Mouse (Mus musculus): ENCODE measurements around the gene Gcc2. TPM values are rescaled to one million over a fixed set of nuclear protein-coding genes. Genes with fewer than 3 reads are reported as not detected.
"Not testable (repeated sequence)": the region's sequence is repeated elsewhere in the genome, so short reads cannot be mapped to it uniquely, and the experiment has no call there.

The Gcc2 gene
- polyA plus RNA-seq, 1 experiment: 4.0 TPM

GRCm38 (mm10) chr10:58215353-58215752 is 39.9 kb upstream of the Gcc2 start:
- Histone ChIP-seq H3ac (ENCODE audit: control insufficient read depth, insufficient read length) (no peak overlapping the region), H3K4me3 (no peak overlapping the region), H3K79me2 (ENCODE audit: control insufficient read depth, insufficient read depth) (no peaks in the 10 kb centered on the region), H3K4me2 (ENCODE audit: low read depth) (no peak overlapping the region), H3K27me3 (ENCODE audit: control insufficient read depth, insufficient read depth, insufficient read length) (no peaks in the 10 kb centered on the region), H3K36me3 (ENCODE audit: control insufficient read depth, insufficient read depth) (no peaks in the 10 kb centered on the region)
- TF ChIP-seq MAX (IDR thresholded peaks at IDR 0.05; ENCODE audit: low read depth) (no peak), MYOG (IDR thresholded peaks at IDR 0.05; ENCODE audit: control insufficient read depth in 1 of 3, insufficient read depth in 1 of 3, insufficient read length in 2 of 3, low read depth in 2 of 3) (no peak), E2F4 (IDR thresholded peaks at IDR 0.05; ENCODE audit: insufficient read depth) (no peak), USF1 (IDR thresholded peaks at IDR 0.05; ENCODE audit: low read depth) (no peak), POLR2A (IDR thresholded peaks at IDR 0.05; ENCODE audit: insufficient read length, low read depth) (no peak), TCF12 (IDR thresholded peaks at IDR 0.05; ENCODE audit: insufficient read depth, poor library complexity, severe bottlenecking) (no peak), SRF (IDR thresholded peaks at IDR 0.05; ENCODE audit: control insufficient read depth, insufficient read length, low read depth) (no peak), CEBPB (IDR thresholded peaks at IDR 0.05; ENCODE audit: insufficient read depth, poor library complexity, severe bottlenecking) (no peak), POLR2AphosphoS2 (IDR thresholded peaks at IDR 0.05; ENCODE audit: insufficient read length, low read depth) (no peak), MYOD1 (IDR thresholded peaks at IDR 0.05; ENCODE audit: control insufficient read depth in 1 of 3, insufficient read length in 2 of 3, low read depth in 2 of 3) (no peak), REST (IDR thresholded peaks at IDR 0.05; ENCODE audit: insufficient read depth, insufficient read length) (no peak), TCF3 (IDR thresholded peaks at IDR 0.05; ENCODE audit: insufficient read length, low read depth) (no peak)

DNA sequence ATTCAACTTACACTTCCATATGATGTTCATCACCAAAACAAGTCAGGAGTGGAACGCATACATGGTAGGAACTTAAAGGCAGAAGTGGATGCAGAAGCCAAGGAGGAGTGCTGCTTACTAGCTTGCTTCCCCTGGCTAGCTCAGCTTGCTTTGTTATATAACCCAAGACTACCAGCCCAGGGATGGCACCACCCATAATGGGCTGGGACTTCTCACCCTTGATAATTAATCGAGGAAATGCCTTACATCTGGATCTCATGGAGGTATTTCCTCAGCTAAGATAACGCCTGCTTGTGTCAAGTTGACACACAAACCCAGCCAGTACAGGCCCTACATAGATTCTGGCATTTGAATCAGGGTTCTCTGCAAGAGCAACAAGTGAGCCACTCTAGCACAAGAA is 37.9 kb upstream of the Gcc2 start:
- H3K36me3 ChIP-seq (ENCODE audit: control insufficient read depth, insufficient read depth): no peaks in the 10 kb centered on the region
- no peak overlapping the region for H3K4me2 ChIP-seq (ENCODE audit: low read depth)
- no peak overlapping the region for H3K4me3 ChIP-seq
- TF ChIP-seq SRF (IDR thresholded peaks at IDR 0.05; ENCODE audit: control insufficient read depth, insufficient read length, low read depth) (no peak), MAX (IDR thresholded peaks at IDR 0.05; ENCODE audit: low read depth) (no peak), REST (IDR thresholded peaks at IDR 0.05; ENCODE audit: insufficient read depth, insufficient read length) (no peak), POLR2AphosphoS2 (IDR thresholded peaks at IDR 0.05; ENCODE audit: insufficient read length, low read depth) (no peak), MYOG (IDR thresholded peaks at IDR 0.05; ENCODE audit: control insufficient read depth in 1 of 3, insufficient read depth in 1 of 3, insufficient read length in 2 of 3, low read depth in 2 of 3) (no peak), E2F4 (IDR thresholded peaks at IDR 0.05; ENCODE audit: insufficient read depth) (no peak), CEBPB (IDR thresholded peaks at IDR 0.05; ENCODE audit: insufficient read depth, poor library complexity, severe bottlenecking) (no peak), MYOD1 (IDR thresholded peaks at IDR 0.05; ENCODE audit: control insufficient read depth in 1 of 3, insufficient read length in 2 of 3, low read depth in 2 of 3) (no peak), POLR2A (IDR thresholded peaks at IDR 0.05; ENCODE audit: insufficient read length, low read depth) (no peak)
- H3K27me3 ChIP-seq (ENCODE audit: control insufficient read depth, insufficient read depth, insufficient read length): no peaks in the 10 kb centered on the region
- no peak overlapping the region for H3ac ChIP-seq (ENCODE audit: control insufficient read depth, insufficient read length)
- H3K79me2 ChIP-seq (ENCODE audit: control insufficient read depth, insufficient read depth): no peaks in the 10 kb centered on the region

DNA sequence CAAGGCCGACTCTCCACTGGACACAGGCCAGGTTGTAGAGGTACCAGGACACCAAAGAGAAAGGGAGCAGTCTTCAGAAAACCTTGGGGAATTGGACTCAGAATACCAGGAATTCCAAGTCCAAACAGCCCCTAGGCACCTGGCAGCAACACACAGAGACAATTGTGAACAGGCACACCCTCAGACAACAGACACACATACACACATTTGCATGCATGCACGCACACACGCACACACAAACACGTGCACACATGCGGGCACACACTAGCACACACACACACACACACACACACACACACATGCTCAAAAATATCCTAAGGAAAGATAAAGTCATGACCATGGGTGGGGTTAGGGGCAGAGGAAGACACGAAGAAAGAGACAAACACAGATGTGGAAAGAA is 34.6 kb upstream of the Gcc2 start:
- no peak for TF ChIP-seq MAX (IDR thresholded peaks at IDR 0.05; ENCODE audit: low read depth)
- no peak for TF ChIP-seq SRF (IDR thresholded peaks at IDR 0.05; ENCODE audit: control insufficient read depth, insufficient read length, low read depth)
- no peak for TF ChIP-seq MYOD1 (IDR thresholded peaks at IDR 0.05; ENCODE audit: control insufficient read depth in 1 of 3, insufficient read length in 2 of 3, low read depth in 2 of 3)
- no peak for TF ChIP-seq TCF12 (IDR thresholded peaks at IDR 0.05; ENCODE audit: insufficient read depth, poor library complexity, severe bottlenecking)
- no peak for TF ChIP-seq REST (IDR thresholded peaks at IDR 0.05; ENCODE audit: insufficient read depth, insufficient read length)
- no peak for TF ChIP-seq CEBPB (IDR thresholded peaks at IDR 0.05; ENCODE audit: insufficient read depth, poor library complexity, severe bottlenecking)
- TF ChIP-seq POLR2A (IDR thresholded peaks at IDR 0.05; ENCODE audit: insufficient read length, low read depth): no peak
- TF ChIP-seq MYOG (IDR thresholded peaks at IDR 0.05; ENCODE audit: control insufficient read depth in 1 of 3, insufficient read depth in 1 of 3, insufficient read length in 2 of 3, low read depth in 2 of 3): no peak
- no peak for TF ChIP-seq TCF3 (IDR thresholded peaks at IDR 0.05; ENCODE audit: insufficient read length, low read depth)
- TF ChIP-seq E2F4 (IDR thresholded peaks at IDR 0.05; ENCODE audit: insufficient read depth): no peak
- TF ChIP-seq POLR2AphosphoS2 (IDR thresholded peaks at IDR 0.05; ENCODE audit: insufficient read length, low read depth): no peak
- TF ChIP-seq USF1 (IDR thresholded peaks at IDR 0.05; ENCODE audit: low read depth): no peak
- Histone ChIP-seq H3K79me2 (ENCODE audit: control insufficient read depth, insufficient read depth) (no peaks in the 10 kb centered on the region), H3K27me3 (ENCODE audit: control insufficient read depth, insufficient read depth, insufficient read length) (no peaks in the 10 kb centered on the region), H3K36me3 (ENCODE audit: control insufficient read depth, insufficient read depth) (no peaks in the 10 kb centered on the region), H3ac (ENCODE audit: control insufficient read depth, insufficient read length) (no peak overlapping the region), H3K4me2 (ENCODE audit: low read depth) (no peak overlapping the region), H3K4me3 (no peak overlapping the region)

DNA sequence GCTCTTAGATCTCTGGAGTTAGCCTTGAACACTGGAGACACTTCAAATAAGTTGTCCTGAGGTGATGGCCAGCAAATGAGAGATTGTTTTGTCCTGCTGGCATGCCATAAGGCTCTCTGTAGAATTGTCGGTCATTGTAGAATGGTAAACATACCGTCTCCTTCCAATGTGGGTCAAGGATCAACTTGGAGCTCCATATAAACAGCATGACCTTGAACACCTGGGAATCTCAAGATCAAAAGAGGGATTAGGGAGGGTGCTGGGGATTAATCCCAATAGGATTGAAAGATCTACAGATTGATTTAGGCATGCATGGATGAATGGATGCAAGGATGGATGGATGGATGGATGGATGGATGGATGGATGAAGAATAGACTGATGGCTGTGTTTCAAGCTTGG is 33.7 kb upstream of the Gcc2 start:
- H3ac ChIP-seq (ENCODE audit: control insufficient read depth, insufficient read length); H3K4me2 ChIP-seq (ENCODE audit: low read depth); H3K79me2 ChIP-seq (ENCODE audit: control insufficient read depth, insufficient read depth); H3K4me3 ChIP-seq; H3K27me3 ChIP-seq (ENCODE audit: control insufficient read depth, insufficient read depth, insufficient read length); H3K36me3 ChIP-seq (ENCODE audit: control insufficient read depth, insufficient read depth): not testable (repeated sequence)

- not testable (repeated sequence) for H3K36me3 ChIP-seq (ENCODE audit: control insufficient read depth, insufficient read depth); H3K27me3 ChIP-seq (ENCODE audit: control insufficient read depth, insufficient read depth, insufficient read length); H3K4me3 ChIP-seq; H3K79me2 ChIP-seq (ENCODE audit: control insufficient read depth, insufficient read depth); H3K4me2 ChIP-seq (ENCODE audit: low read depth); H3ac ChIP-seq (ENCODE audit: control insufficient read depth, insufficient read length)
Measured at GRCm38 (mm10) chr10:58223161-58223560, 32.1 kb upstream of the Gcc2 start.

DNA sequence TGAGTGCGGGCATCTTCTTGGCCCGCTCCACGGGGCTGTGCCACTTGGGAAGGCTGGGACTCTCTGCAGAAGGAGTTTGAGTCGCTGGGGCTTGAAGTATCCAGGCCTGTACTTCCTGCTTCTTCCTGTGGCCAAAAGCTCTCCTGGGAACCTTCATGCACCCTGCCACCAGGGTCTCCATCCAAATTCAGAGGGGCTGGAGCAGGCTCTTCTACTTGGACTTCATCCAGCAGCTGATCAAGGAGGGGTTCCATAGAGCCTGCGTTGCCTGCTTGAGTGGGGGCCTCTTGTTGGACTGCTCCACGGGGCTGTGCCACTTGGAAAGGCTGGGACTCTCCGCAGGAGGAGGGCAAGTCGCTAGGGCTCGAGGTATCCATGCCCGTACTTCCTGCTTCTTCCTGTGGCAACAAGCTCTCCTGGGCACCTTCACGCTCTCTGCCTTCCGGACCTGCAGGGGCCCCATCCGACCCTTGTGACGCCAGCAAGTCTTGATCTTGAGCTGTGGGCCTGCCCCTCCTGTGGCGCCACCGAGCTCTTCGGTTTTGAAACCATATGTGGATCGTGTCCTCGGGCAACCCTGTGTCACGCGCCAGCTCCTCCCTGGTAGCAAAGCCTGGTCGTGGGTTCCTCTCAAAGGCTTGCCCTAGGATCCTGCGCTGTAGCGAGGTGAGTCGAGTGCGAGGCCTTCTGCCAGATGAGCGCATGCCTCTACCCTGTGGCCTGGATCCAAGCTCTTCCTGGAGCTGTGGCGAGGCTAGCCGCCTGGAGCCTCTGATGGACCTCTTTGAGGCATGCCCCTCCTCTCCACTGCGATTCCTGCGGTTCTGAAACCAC is 31.1 kb upstream of the Gcc2 start:
- not testable (repeated sequence) for H3ac ChIP-seq (ENCODE audit: control insufficient read depth, insufficient read length); H3K36me3 ChIP-seq (ENCODE audit: control insufficient read depth, insufficient read depth); H3K4me2 ChIP-seq (ENCODE audit: low read depth); H3K27me3 ChIP-seq (ENCODE audit: control insufficient read depth, insufficient read depth, insufficient read length); H3K4me3 ChIP-seq; H3K79me2 ChIP-seq (ENCODE audit: control insufficient read depth, insufficient read depth)

DNA sequence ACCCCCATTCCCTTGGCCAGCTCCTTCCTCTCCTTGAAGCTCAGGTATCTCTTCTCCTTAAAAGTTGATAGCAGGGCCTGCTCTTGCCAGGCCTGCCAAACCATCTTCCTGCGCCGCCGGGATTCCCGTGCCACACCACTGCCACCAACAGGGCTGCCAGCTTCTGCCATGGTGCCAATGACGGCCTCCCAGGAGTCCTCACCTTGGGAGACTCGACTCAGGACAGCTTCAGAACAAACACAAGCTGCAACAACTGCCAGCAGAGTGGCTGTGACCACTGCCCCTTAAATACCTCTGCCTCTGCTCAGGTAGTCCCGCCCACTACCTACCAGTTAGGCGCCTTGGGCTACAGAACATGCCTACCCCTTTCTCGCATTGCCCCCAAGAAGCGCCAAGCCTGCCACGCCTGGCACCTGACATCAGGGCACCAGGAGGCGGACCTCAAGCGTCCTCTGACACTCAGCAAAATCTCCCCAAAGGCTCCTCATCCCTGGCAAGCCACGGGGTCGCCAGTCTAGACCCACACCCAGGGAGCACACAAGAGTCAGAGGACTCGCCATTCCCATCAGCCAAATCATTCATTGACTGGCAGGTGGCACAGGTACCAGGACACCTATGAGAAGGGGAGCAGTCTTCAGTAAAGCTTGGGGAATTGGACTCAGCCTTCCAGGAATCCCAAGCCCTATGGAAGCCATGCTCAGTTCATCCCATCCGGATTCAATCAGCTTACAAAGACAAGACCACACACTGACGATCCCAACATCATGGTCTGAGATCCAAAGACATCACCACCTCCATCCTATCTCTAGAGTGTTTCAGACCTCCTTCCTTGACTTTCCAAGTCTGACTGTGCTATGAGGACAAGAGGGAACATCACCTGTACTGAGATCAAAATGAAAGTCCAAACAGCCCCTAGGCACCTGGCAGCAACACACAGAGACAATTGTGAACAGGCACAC is 30.2 kb upstream of the Gcc2 start, which contains the start of gene AW822073:
Gene AW822073, minus strand, starts transcription at position 104 of the 959 bp plus-strand sequence.
- H3K79me2 ChIP-seq (ENCODE audit: control insufficient read depth, insufficient read depth); H3ac ChIP-seq (ENCODE audit: control insufficient read depth, insufficient read length); H3K36me3 ChIP-seq (ENCODE audit: control insufficient read depth, insufficient read depth); H3K4me3 ChIP-seq; H3K4me2 ChIP-seq (ENCODE audit: low read depth); H3K27me3 ChIP-seq (ENCODE audit: control insufficient read depth, insufficient read depth, insufficient read length): not testable (repeated sequence)
